Mouse (Mus musculus) adrenal gland, postnatal 10 days (tissue): ENCODE results near the gene Tent4a. TPM values are rescaled to one million over a fixed set of nuclear protein-coding genes. Genes with fewer than 3 reads are reported as not detected.

Experiments used
- DNase-seq: peaks from one replicate; pipeline ENCODE4 v3.0.0; 2021; ENCODE audit warnings: mixed read lengths
- total RNA-seq, 2 experiments: library from RNA; stranded (reverse); gene quantifications; 2 replicates each; pipeline ENCODE4 v1.2.3; 2021

Tent4a gene
- total RNA-seq, 2 experiments from 2014 or later = 18.6 to 19.1 TPM

DNA sequence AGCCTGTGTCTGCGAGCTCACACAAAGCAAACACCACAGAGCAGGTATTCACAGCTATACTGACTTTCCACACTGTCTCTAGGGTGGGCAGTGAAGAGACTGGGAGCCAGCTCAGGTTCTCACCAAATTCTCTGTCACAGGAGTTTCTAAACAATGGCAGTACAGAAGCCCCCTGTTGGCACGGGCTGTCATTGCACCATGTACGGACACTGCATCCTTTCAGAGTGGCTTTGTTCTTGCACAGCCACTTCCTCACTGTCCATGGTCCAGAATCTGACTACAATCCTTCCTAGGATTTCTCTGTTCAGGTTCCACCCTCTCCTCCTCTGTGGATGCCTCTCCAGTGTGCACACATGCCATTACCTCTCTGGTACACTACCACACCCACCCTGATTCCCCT, 10.6 kb upstream of the Tent4a start:
- peak; percentile 59 for DNase-seq

DNA sequence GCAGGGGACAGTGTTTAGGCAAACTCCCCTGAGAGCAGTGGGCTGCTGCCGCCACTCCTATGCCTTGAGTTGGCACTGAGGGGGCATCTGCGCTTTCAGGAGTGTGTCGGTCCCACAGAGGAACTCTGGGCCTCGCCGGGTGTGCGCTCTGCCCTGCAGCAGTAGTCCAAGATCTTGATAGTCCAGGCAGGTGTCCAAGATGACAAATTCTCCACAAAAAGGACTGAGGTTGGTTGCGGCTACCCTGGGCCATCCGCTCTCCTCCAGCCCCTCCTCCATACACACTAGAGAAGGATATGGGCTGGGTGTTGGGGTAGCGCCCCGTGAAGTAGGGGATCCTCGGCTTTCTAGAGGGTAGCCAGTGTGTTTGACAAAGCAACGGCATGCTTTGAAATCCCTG, 9.2 kb upstream of the Tent4a start:
- no peak for DNase-seq

DNA sequence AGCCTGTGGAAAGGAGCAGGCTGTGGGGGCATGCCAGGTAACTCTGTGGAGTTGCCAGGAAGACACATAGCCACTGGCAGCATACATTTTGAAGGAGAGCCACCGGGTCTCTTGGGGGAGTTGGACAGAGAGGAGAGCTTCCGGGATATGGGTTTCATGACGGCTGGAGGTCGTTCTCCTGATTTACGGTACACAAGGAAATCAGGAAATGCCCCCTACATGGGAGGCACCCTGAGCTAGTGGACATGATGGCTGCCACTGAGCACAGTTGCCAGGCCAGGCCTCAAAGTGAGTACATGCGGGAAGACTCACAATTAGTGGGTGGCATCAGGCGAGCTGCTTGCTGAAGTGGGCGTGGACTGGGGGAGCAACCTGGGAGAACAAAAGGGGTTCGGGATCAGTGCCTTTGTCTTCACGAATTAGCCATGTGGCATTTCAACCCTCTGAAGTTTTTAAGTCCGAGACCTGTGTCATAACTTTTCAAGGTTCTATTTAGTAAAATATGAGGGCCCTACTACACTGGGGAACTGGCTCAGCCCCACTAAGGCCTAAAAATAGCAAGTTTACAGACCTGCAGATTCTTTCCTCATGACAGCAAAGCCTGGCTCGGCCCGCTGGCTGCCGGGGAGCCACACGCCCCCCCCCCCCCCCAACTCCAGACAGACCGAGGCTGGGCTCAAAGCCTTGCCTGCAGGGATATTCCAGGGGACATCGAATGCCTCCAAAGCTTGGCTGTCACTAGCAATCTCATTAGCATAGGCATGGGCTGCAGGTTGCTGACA, 8.3 kb upstream of the Tent4a start:
- DNase-seq = no peak

DNA sequence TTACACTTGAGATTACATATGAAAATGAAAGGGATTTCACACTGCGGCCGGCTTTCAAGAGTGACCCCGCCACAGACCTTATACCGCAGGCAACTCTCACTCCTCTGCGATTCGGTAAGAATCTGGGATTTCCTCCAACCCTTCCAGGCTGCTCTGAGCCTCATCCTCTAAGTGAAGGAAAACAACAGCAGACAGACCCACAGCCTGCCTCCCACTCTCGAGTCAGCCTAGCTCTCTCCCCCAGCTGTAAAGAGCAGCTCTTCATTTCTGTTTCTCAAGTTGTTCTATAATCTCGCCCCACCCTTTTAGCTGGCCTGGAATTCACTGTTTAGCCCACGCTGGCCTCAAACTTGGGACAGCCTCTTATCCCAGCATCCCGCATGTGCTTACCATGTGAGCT, 7.4 kb upstream of the Tent4a start:
- peak; percentile 31 for DNase-seq

DNA sequence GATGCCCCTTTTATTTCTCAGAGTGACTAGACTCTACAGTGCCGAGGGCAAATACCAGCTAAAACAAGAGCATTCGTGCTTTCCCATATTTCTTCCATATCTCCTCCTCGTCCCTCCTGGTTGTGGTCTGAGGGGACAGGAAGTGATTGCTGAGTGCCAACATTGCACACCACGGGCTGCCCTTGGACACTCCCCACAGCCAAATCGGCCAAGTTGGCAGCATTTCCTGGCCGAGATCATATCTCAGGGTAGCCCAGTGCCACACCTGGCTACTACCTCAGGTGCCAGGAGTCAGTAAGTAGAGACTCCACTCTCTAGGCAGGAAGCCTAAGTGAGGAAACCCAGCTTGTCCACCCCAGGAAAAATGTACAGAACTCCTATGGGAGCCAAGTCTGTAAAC, 6.8 kb upstream of the Tent4a start:
- peak; percentile 60 for DNase-seq

DNA sequence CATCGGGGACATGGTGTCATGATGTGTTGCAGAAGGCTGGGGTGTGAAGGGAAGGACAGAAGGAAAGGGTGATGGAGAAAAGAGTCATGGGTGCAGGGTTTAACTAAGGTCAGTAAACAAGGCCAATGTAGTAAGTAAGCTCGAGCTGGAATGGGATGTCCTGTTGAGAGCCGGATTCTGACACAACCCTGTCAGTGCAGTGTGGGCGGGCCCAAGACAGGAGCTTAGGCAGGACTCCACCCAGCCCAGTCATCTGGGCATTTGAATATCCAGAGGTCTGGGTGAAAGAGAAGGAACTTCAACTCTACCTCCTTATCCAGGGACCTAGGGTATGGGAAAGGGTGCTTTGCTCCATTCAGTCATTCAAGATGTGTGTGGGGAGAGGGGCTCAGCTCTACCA, 3.9 kb upstream of the Tent4a start:
- peak; percentile 63 for DNase-seq

DNA sequence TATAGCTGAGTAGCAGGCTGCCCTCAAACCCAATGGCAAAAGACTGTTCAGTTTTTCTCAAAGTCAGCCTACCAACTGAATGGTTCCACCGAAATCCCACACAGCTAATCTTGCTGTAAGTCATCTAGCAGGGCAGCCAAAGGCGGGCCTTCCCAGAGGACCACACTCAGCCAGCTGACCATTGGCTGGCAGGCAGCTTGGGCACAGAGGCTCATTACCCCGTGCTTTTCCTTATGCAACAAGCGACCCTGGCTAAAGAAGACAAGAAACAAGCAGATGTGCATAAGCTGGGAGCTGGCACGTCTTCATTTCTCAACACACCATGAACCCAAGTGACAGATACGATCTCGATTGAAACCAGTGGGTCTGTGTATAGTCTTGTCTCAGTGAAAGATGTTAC, 2.9 kb upstream of the Tent4a start:
- peak; percentile 66 for DNase-seq

DNA sequence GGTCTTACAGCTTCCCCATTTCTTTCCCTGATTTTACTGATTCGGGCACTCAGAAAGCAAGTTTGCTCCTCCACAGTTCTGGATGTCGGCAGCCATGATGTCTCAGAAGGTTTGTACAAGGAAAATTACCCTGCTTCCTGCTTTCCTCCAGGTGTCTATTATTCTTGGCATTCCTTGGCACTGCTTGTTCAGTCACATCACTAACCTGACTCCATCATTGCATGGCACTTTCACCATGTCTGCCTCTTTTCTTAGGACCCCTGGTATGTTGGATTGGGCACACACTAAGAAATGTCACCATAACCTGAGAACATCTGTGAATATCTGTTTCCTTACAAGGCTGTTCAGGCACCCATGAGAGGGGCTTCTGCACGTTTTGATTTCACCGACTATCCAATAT, 1.6 kb upstream of the Tent4a start:
- no peak for DNase-seq

DNA sequence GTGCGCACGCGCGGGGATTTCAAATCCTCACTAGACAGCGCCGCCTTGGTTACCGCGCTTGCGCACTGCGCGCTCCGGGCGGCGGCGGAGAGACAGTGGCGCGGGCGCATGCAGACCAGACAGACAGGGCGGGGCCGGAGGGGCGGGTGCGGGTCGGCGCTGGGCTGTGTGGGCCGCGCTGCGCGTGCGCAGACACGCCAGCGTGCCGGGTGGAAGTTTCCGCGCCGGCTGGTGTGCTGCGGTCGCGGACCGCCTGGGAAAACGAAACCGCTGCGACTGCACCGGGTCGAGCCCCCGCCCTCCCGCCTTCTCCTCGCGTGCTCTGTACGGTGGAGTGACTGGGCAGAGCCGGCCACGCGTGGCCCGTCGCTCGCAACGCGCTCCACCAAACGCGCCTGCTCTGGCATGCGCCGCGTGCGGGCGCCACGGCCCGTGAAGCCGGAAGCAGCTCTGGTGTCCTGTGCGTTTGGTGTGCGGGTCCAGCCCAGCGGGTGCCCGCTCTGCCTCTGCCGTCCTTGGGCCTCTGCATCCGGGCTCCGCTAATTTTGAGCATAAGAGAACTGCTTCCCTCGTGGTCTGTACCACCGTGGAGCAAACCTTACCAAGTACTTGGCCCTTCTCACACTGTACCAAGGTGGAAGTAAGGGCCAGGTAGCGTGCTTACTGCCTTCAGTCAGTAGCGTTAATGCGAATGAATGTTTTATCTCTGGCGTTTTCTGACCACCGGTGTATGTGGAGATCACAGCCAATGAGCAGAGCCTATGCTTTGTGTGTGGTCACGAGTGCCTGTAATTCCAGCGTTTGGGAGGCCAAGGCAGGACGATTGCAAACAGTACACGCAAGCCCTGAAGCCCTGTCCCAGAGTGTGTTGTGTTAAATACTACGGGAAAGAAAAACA, 486 bp upstream of the Tent4a start:
- DNase-seq = peak; percentile 99

DNA sequence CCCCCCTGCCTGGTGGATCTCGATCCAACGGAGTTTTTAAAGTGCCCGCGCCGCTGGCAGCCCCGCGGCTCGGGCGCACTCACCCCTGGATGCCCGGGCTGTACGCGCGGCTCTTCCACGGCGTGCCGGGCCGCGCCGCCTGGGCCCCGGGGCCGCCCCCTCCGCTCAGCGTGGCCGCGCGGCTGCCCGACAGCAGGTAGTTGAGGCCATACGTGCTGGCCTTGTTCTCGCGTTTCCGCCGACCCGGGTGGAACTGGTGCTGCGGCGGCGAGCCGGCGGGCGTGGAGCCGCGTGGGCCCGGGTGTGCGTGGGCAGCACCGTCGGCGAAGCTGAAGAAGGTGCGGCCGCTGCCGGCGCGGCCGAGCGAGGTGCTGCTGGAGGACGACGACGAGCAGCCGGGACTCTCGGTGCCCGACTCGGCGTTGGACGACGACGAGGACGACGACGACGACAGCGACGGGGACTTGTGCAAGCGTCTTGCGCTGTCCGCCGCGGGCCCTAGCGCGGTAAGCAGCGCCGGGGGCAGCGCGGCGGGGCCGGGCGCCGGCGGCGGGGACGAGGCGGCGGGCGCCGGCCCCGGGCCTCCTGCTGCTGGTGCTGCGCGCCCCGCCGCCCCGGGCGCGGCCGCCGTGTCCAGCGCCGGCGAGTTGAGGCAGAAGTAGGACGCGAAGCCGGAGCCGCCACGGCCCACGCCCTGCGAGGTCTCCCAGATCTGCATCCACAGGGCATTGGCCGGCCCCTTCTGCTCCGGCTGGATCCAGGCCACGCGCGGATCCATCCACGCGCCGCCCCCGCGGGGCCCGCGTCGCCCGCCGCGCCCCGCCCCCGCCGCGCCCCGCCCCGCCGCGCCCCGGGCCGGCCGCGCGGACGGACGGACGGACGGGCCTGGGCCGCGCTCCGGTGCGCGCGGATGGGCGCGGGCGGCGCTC, 748 bp downstream of the Tent4a start, which contains the start of gene Nsun2:
TSS of gene Nsun2 (plus strand) at position 342 of the 929 bp plus-strand sequence.
- peak; percentile 73 for DNase-seq

DNA sequence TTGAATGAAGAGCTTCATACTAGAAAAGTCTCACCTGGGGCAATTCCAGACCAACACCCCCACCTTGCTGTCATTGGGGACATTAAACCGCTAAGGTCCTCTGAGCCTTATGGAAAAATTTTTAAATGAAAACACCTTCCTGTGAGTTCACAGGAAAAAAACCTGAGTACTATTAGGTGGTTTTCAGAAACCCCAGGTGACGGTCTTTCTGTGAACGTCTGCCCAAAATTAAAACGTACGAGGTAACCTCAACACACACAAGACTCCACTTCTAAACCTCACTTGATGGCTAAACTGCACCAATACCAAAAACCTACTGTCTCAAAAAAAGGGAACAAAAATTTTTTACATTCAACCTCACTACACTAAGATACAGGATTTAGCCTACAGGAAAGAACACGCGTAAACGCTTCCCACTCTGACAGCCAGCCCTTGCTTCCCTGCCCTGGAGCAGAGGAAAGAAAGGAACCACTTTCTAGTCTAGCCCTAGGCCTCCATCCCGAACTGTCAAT, 1.5 kb downstream of the Tent4a start:
- no peak for DNase-seq

DNA sequence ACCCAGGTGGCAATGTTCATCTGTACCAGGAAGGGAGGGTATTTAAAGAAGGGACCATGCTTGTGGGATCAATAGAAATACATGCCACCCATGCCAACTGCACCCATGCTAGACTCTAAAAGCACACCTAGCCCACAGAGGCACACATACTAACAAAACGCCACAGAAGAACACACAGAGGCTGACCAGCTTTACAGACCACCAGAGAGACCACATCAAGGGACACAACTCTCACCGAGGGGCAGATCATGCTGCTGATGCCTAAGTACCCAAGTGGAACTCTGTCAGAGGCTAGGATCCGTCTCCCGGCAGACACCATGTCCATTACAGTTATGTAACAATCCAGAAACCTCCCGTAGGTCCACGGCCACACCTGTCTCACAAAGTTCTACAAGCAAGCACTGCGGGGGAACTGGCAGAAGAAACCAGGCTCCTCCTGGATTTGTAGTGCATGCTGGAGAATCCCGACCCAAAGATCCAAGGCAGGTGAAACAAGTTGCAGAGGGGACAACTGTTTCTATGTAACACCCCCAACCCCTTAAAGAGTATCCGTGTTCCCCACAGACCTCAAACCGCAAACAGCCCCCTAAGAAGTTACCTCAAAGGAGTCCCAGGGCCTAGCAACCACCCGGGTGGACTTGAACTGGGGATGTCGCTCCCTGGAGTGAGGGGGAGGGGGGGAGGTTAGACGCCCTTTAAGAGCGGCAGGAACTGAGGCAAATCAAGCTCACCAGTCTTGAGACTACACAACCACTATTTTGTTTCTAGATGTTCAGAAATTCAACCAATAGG, 2.1 kb downstream of the Tent4a start:
- DNase-seq = no peak

DNA sequence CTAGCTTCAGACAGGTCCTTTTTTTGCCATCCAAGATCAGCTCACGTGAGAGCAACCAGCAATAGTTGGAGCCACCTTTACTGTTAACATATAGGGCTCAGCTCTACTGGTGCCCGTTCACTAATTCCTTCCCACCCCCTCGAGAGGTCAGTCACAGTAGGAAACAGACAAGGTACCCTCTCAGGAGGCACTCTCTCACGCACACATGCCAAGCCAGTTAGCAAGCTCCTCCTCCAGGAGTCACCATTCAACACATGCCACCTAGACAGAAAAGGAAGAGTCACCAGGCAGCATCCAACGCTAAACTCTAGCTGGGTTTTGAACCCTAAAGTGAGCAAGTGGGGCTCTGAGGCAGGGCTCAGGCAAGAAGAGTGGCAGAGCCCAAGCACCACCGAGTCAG, 3.0 kb downstream of the Tent4a start:
- DNase-seq = no peak

DNA sequence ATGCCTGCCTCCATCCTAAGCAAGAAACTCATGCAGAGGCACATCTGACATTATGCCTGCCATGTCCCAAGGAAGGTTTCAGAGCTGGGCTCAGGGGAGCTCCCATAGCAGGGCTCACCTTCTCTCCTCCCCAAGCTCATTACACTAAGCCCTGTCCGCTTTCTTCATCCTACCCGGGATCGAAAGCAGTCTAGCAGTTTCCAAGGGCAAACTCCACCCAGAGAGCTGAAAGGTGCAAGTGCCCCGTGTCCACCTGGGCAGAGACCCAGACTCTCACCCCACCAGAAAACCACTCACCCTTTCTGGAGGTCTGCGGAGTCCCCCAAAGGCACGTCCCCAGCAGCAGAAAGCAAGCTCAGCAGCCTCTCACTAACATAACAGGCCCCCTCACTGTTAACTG, 3.5 kb downstream of the Tent4a start:
- DNase-seq = no peak

DNA sequence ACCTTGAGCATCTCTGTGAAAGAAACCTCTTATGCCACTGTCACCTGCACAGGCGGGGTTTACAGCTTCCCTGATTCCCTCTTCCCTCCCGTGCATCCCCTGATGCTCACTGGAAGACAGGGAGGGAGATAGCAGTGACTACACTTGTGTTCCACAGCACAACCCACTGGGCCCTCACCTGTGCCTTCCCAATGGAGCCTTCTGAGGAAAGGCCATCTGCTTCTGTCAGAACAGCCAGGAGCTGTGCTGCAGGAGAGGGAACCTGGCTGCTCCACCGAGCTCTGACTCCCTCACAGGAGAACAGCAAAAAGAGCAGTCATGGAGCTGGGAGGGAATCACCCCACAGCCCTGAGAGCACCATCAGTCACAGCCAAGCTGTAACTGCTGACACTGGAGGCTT, 4.3 kb downstream of the Tent4a start:
- DNase-seq = no peak

DNA sequence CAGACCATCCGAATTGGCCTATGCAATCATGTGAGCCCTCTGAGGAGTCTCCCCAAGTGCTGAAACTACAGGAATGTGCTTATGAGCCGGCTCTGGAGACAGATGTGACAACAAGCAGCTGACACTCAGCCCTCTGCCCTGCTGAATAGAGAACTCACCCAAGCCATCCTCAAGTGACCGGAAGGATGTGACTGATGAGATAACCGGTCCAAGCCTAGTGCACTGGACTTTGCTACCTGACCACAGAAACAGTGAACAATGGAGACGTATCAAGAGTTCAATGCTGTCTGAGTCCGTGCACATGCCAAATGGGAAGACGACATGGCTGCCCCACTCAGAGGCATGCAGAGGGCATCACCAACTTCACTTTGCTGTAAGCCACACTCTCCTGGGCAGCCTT, 5.9 kb downstream of the Tent4a start:
- no peak for DNase-seq

DNA sequence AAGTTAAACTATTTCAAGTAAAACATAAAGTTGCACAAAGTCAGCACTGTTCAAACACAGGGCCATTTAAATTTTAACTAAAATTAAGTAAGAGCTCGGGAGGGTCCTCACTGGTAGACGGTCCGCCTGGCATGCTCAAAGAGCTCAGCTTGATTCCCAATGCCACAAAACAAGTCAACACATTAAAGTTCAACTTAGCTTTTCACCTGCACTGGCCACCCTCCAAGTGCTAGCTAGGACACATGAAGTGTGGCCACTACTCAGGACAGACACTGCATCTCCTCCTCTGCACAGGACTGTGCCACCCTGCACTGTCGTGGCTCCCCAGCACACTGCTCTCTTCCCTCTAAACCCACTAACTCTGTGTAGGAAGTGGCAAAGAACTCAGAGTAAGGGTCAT, 8.6 kb downstream of the Tent4a start:
- DNase-seq = no peak

DNA sequence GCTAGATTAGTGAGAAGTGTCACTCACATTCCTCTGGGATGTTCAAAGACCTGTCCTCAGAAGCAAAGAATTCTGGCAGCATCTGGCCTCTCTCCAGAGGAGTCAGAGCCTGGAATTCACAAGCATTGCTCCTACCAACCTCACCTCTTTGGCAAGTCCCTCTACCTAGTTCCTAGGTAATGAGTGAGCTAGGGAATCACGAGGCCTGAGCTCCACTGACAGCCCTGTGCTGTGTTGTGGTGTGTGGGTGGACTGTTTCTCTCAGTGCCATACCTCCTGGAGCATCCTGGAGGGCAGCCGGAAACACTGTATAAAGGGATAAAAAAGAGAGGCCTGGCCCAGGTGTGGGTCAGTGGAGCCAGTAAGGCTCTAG, 10.3 kb downstream of the Tent4a start:
- DNase-seq = no peak

DNA sequence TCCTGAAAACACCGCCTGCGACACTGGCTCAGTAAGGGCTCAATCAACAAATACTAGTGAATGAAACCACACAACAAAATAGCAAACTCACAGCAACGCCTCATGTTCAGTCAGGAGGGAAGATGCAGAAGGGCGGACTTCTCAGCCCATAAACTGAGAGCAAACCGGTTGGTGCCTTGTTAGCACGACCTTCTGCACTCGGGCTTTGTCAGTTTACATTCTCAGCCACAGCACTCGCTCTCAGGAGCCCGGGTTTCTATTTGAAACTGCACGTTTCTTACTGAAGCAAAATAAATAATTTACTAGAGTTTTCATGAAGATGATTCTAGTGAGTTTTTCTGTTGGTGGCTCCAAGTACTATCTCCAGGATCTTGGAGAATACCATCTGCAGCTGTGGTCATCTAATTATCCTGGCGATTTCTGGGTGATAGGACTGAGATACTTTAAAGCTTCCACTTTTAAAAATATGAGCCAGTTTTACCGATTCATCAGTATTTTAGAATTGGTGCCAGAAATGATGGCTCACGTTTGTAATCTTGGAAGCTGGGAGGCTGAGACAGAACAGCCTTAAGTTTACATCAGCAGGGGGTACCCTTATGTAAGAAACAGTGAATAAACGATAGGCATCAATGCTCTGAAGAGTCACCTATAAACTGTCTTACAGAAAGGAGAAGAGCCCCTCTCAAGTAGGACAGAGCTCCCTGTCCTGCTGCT, 10.8 kb downstream of the Tent4a start:
- DNase-seq = no peak

DNA sequence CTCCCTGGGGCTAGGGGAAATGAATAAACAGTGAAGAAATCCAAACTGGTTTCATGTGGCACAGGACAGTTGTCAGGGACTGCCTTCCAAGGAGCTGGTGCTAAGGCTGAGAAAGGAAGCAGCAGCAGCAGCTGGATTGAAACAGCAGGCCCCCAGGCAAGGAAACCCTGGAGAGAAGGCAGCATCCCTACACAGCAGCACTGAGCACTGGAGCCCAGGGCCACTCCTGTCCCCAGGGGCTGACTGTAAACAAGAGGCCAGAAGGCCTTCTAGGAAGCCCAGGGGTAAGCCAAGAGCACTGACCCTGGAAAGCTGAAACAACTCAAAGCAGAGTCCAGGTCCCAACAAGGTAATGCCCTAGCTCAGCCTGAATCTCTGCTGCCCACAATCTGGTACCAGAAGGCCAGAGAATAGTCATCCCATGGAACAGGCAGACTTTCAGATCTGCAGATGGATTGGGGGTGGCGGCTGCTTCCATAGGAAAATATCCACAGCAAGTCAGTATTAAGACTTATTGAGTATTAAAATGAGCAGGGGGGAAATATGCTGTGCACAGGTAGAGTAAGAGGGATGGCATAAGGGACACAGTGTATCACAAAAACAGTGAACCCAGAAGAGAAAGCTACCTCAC, 12.1 kb downstream of the Tent4a start:
- no peak for DNase-seq
